Mouse (Mus musculus): ENCODE measurements at regions not wholly inside any gene's neighbourhood (a gene's known extent, or its start where the extent isn't known, plus 50 kb on each side); places are given as distances from the start of the nearest gene placed in this dataset.

GRCm38 (mm10) chr2:115515470-115515869, 66.0 kb upstream of the BC052040 start:
- TF ChIP-seq POLR2A (IDR thresholded peaks at IDR 0.05; ENCODE audit: control insufficient read depth, extremely low read depth, insufficient read depth, low read length, poor library complexity) (no peak), CTCF (IDR thresholded peaks at IDR 0.05; ENCODE audit: borderline replicate concordance, control insufficient read depth, extremely low read depth, insufficient read depth, low read length, poor library complexity) (no peak)

Data from thymus, adult 2 months (tissue).